Mouse (Mus musculus): ENCODE results near the gene Arhgap45.

DNA sequence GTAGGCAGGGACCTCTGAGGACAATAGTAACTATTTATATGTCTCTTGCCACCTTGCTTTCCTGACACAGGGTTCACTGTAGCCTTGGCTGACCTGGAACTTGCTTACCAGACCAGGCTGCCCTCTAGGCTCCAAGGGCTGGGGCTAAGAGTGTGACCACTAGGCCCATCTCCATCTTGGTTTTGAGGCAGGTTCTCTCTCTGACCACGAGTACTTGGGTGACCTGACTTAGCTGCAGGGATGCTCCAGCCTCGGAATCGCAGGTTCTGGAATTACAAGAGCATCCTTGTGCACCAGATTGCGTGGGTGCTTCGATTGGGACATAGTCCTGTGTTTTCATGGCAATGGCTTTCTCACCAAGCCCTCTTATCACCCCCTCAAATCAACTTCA, 35.9 kb downstream of the Arhgap45 start:
- TF ChIP-seq POLR2A (IDR thresholded peaks at IDR 0.05; ENCODE audit: insufficient read length, low read depth), result no peak
- TF ChIP-seq MAX (IDR thresholded peaks at IDR 0.05; ENCODE audit: low read depth), result no peak
- no peak for TF ChIP-seq USF1 (IDR thresholded peaks at IDR 0.05; ENCODE audit: low read depth)
- no peak for TF ChIP-seq CEBPB (IDR thresholded peaks at IDR 0.05; ENCODE audit: insufficient read depth, poor library complexity, severe bottlenecking)
- TF ChIP-seq TCF12 (IDR thresholded peaks at IDR 0.05; ENCODE audit: insufficient read depth, poor library complexity, severe bottlenecking), result no peak

Measured in myocyte (in vitro differentiated cells).